Mouse (Mus musculus) lung, postnatal 10 days (tissue): ENCODE data around the gene Wwp2.

Experiments
- DNase-seq: peaks from one replicate; pipeline ENCODE4 v3.0.0; 2021

Wwp2 gene

DNA sequence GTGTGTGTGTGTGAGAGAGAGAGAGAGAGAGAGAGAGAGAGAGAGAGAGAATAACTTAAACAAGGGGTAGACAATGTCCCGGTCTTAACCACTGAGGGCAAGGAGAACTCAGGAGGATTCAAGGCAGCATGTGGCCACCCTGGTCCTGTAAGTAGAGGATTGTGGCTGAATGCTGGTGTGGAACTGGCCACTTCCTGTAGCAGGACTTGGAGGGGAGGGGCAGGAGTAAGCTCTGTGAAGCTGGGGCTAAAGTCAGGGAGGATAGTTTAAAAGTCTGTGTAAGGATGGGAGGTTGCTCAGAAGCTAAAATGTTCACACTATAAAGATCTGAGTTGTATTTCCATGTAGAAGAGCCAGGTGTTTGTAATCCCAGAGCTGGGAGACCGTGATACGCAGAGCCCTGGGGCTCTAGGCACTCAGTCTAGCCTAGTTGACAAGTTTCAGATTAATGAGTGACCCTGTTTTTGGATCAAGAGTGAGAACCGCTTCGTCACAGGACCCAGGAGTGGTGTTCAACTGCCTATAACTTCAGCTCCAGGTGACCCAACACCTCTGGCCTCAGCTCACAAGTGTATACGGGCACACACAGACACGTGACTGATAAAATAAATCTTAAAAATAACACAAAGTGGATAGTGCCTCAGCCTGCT, 135.4 kb downstream of the Wwp2 start:
- no peak for DNase-seq

DNA sequence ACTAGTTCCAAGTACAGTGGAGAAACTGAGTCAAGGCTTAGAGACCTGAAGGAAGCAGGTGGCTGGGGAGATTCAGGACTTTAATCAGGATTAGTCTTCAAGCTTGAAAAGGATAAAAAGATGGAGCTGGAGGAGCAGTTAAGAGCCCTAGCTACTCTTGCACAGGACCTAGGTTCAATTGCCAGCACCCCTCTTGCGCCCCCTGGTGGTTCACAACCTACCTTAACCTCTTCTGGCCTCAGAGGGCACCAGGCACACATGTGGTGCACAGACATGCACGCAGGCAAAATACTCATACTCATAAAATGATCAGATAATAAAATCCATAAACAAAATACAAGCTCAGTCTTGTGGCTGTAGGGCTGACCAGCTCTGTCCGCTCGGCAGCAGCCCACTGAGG, 136.3 kb downstream of the Wwp2 start:
- peak; percentile 80 for DNase-seq

DNA sequence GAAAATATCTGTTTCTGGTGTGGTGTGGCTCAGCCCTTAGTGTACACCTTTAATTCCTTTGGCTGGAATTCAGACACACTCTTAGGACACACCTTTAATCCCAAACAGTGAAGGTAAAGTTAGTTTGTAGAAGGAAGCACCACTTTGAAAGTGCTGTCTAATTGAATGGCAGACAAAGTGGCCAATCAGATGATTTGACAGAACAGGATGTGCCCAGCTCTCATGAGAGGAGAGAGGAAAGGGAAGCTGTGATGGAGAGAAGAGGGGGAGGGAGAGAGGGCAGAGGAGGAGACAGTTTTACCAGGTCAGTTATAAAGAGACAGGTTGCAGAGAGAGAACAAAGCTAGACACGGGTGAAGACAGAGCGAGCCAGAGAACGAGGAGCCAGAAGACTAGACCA, 138.6 kb downstream of the Wwp2 start:
- DNase-seq: peak; percentile 51

GRCm38 (mm10) chr8:107576702-107577101, 140.5 kb downstream of the Wwp2 start:
- peak; percentile 95 for DNase-seq

DNA sequence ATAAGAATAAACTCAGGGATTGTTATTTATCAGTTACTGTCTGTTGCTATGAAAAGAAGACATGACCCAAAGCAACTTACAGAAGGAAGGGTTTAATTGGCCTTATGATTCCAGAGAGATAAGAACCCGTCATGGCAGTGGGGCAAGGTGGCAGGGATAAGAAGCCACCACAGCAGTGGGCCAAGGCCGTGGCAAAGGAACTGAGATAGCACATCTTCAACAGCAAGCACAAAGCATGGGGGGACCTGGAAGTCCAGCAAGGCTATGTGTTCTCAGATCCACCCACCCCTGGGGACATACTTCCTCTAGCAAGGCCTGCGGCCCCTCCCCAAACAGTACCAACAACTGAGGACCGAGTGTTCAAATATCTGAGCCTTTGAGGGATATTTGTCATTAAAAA, 141.5 kb downstream of the Wwp2 start:
- DNase-seq: no peak

GRCm38 (mm10) chr8:107578132-107578531, 142.0 kb downstream of the Wwp2 start:
- no peak for DNase-seq

- no peak for DNase-seq
These were observed 142.4 kb downstream of the Wwp2 start for GRCm38 (mm10) chr8:107578541-107578940.

DNA sequence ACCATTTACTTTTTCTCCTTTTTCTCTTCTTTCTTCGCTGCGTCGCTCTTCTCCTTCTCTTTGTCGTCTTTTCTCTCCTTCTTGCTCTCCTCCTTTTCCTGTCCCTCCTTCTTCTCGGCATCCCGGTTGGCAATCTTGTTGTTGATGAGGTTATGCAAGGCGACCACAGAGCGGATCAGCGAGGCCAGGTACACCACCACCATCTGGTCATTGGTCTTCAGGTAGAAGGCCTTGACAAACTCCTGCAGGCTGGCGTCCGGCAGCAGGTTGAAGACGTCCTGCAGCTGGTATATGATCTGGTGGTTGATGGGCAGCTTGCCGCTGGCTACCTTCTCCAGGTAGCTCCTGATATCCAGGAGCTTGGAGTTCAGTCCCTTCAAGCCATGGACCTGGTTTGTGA, 144.7 kb downstream of the Wwp2 start:
- DNase-seq: no peak

- DNase-seq: no peak
These were observed 145.4 kb downstream of the Wwp2 start for GRCm38 (mm10) chr8:107581536-107581935.

DNA sequence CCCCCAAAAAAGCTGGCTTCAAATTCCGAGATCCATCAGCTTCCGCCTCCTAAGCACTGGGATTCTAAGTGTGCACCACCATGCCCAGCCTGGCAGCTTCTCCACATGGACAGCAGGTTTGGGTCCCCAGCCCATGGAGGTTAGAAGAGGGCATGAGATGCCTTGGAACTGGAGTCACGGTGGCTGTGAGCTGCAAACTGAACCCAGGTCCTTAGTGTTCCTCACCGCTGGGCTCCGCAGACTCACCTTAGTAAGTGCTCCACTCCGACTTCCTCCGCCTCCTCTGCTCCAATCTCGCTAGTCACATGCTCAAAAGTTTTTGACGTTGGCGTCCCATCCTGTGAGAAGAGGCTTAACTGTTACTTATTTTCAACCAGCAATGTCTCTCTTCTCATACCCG, 146.0 kb downstream of the Wwp2 start:
- DNase-seq: no peak

GRCm38 (mm10) chr8:107587429-107587994, 151.3 kb downstream of the Wwp2 start:
- no peak for DNase-seq

- DNase-seq: peak; percentile 97
These were observed 152.0 kb downstream of the Wwp2 start, which contains the start of gene Psmd7 for GRCm38 (mm10) chr8:107587995-107588780. TSS of gene Psmd7 (minus strand) at chr8:107588464.

- no peak for DNase-seq
These were observed 158.0 kb downstream of the Wwp2 start for GRCm38 (mm10) chr8:107593967-107594729.

DNA sequence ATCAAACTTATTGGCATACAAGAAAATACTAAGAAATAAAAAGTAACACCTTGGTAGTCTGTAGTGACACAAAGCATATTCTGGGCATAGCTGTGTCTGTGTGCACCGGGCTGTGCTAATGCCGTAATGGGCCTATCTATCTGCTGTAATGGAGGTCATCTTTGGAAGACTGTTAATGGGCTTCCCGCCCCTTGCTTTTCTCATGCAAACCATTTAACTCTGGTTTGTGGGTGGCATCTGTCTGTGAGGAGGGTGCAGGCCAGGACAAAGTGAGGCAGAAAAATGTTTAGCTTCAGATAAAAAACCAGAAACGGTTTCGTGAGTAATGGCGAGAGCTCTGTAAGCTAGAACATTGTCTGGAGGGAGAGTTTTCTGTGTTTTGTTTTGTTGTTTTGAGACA, 158.7 kb downstream of the Wwp2 start:
- no peak for DNase-seq

- DNase-seq: no peak
These were observed 161.6 kb downstream of the Wwp2 start for GRCm38 (mm10) chr8:107597731-107598130.

DNA sequence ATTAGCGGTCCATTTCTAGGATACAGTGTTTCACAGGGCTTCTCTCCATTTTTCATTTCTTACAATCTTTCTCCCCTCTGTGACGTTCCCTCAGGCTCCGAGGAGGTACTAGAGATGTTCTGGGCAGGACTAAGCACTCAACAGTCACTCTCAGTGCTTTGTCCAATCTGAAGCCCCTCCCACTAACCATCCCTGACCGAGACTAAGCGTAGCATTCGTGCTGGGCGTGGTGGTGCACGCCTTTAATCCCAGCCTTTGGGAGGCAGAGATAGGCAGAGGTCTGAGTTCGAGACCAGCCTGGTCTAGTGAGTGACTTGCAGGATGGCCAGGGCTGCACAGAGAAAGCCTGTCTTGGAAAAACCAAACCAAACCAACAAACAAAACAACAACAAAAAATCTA, 163.5 kb downstream of the Wwp2 start:
- DNase-seq: no peak

DNA sequence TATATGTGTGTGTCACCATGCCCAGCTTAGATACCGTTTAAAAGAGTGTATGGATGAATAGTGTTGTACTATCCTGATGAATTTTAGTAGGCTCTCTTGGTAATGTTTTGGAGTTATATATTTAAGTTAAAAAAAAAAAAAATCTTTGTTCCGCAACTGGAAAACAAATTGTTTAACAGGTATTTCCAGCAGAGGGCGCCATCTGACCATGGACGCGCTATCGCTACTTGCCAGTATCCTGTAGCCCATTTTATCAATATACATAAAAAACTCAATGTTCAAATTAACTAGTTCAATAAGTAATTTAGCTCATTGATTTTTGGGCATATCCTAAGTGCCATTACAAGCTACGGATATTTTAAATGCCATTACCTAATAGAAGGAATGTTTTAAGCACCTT, 166.9 kb downstream of the Wwp2 start:
- DNase-seq: peak; percentile 77
